Mouse (Mus musculus): ENCODE data around the gene Rab3c. TPM values are rescaled to one million over a fixed set of nuclear protein-coding genes. Genes with fewer than 3 reads are reported as not detected.

The Rab3c gene
- polyA plus RNA-seq, 1 experiment from 2014 or later = 0.39 TPM

DNA sequence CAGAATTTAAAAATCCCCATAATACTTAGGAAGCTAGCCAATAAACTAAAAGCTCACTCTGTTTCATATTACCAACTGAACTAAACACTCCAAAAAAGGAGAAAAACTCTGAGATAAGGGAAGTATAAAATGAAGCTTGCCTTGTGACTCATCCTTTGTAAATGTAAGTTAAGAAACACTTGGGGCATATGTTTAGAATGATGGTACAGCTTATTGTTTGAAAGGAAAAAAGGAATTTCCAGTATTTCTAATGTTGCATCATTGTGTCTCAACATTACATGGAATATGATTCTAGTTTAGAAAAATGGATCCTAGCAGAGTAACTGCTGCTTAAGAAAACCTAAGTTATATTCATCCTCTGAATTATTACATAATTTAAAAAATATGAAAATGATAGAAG is 3.1 kb downstream of the Rab3c start:
- ATAC-seq (ENCODE audit: insufficient number of reproducible peaks, low FRiP score, low TSS enrichment, low read depth) = no peak
- H3K4me3 ChIP-seq (ENCODE audit: low read depth, low read length) = no peak overlapping the region

GRCm38 (mm10) chr13:110275471-110275870 is 5.3 kb downstream of the Rab3c start:
- Histone ChIP-seq H3K36me3 (ENCODE audit: control insufficient read depth, insufficient read depth, low read length) (no peaks in the 10 kb centered on the region), H3K27ac (replicated peaks; ENCODE audit: low read depth, low read length) (no peak overlapping the region), H3K9me3 (ENCODE audit: control insufficient read depth, low read length) (no peaks in the 10 kb centered on the region), H3K4me2 (ENCODE audit: low read depth, severe bottlenecking) (no peak overlapping the region), H3K9ac (ENCODE audit: low read length) (no peak overlapping the region), H3K27me3 (ENCODE audit: control insufficient read depth, insufficient read depth, low read length) (no peaks in the 10 kb centered on the region), H3K4me1 (ENCODE audit: control insufficient read depth, insufficient read depth, low read length) (no peaks in the 10 kb centered on the region), H3K4me3 (ENCODE audit: low read depth, low read length) (no peak overlapping the region)
- no peak for ATAC-seq (ENCODE audit: insufficient number of reproducible peaks, low FRiP score, low TSS enrichment, low read depth)
- no peak for DNase-seq (ENCODE audit: low spot score)
- 86% methylated on average over 3 of the region's 3 CpGs for WGBS

More for the DNA sequence above, 3.1 kb downstream of the Rab3c start:
- Histone ChIP-seq H3K9me3 (ENCODE audit: control insufficient read depth, low read length) (no peaks in the 10 kb centered on the region), H3K36me3 (ENCODE audit: control insufficient read depth, insufficient read depth, low read length) (no peaks in the 10 kb centered on the region), H3K9ac (ENCODE audit: low read length) (no peak overlapping the region), H3K4me2 (ENCODE audit: low read depth, severe bottlenecking) (no peak overlapping the region), H3K27ac (replicated peaks; ENCODE audit: low read depth, low read length) (no peak overlapping the region), H3K4me1 (ENCODE audit: control insufficient read depth, insufficient read depth, low read length) (no peaks in the 10 kb centered on the region), H3K27me3 (ENCODE audit: control insufficient read depth, insufficient read depth, low read length) (0 out of 2 replicates have a peak, but pooled peaks cover 3% of the 10 kb centered on the region)
- no peak for DNase-seq (ENCODE audit: low spot score)

DNA sequence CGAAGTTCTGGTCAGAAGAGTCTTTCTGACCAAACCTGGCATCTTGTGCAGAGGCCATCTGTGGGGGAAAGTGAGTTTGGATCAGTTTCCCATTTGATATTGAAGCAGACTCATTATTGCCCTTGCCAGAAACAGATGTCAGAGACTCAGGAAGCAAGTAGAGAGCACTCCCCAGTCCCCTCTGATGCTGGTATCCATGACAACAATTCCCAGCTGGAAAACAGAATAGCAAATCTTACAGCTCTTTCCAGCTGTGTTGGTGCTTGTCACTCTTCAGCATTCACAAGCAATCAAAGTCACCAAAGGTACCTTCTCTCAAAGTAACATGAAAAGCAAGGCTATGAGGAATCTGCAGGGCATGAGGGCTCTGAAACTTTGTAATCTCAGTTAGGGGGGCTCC is 20.1 kb downstream of the Rab3c start:
- Histone ChIP-seq H3K36me3 (ENCODE audit: control insufficient read depth, insufficient read depth, low read length) (no peaks in the 10 kb centered on the region), H3K4me1 (ENCODE audit: control insufficient read depth, insufficient read depth, low read length) (no peaks in the 10 kb centered on the region), H3K4me2 (ENCODE audit: low read depth, severe bottlenecking) (no peak overlapping the region), H3K9ac (ENCODE audit: low read length) (no peak overlapping the region), H3K4me3 (ENCODE audit: low read depth, low read length) (no peak overlapping the region), H3K9me3 (ENCODE audit: control insufficient read depth, low read length) (no peaks in the 10 kb centered on the region), H3K27me3 (ENCODE audit: control insufficient read depth, insufficient read depth, low read length) (no peaks in the 10 kb centered on the region), H3K27ac (replicated peaks; ENCODE audit: low read depth, low read length) (no peak overlapping the region)
- DNase-seq (ENCODE audit: low spot score) (peak; percentile 25), ATAC-seq (ENCODE audit: insufficient number of reproducible peaks, low FRiP score, low TSS enrichment, low read depth) (no peak)
- 67% methylated on average over 1 of the region's 1 CpGs for WGBS

- Histone ChIP-seq H3K4me2 (ENCODE audit: low read depth, severe bottlenecking) (no peak overlapping the region), H3K4me3 (ENCODE audit: low read depth, low read length) (no peak overlapping the region), H3K9me3 (ENCODE audit: control insufficient read depth, low read length) (no peaks in the 10 kb centered on the region), H3K36me3 (ENCODE audit: control insufficient read depth, insufficient read depth, low read length) (no peaks in the 10 kb centered on the region), H3K9ac (ENCODE audit: low read length) (no peak overlapping the region), H3K4me1 (ENCODE audit: control insufficient read depth, insufficient read depth, low read length) (no peaks in the 10 kb centered on the region), H3K27ac (replicated peaks; ENCODE audit: low read depth, low read length) (no peak overlapping the region), H3K27me3 (ENCODE audit: control insufficient read depth, insufficient read depth, low read length) (no peaks in the 10 kb centered on the region)
- ATAC-seq (ENCODE audit: insufficient number of reproducible peaks, low FRiP score, low TSS enrichment, low read depth) (no peak), DNase-seq (ENCODE audit: low spot score) (no peak)
- 87% methylated on average over 5 of the region's 5 CpGs for WGBS
Measured at GRCm38 (mm10) chr13:110251453-110251852, 29.3 kb downstream of the Rab3c start.

GRCm38 (mm10) chr13:110248481-110248880 is 32.3 kb downstream of the Rab3c start:
- DNase-seq (ENCODE audit: low spot score) (no peak), ATAC-seq (ENCODE audit: insufficient number of reproducible peaks, low FRiP score, low TSS enrichment, low read depth) (no peak)
- Histone ChIP-seq H3K4me3 (ENCODE audit: low read depth, low read length) (no peak overlapping the region), H3K9me3 (ENCODE audit: control insufficient read depth, low read length) (no peaks in the 10 kb centered on the region), H3K4me2 (ENCODE audit: low read depth, severe bottlenecking) (no peak overlapping the region), H3K4me1 (ENCODE audit: control insufficient read depth, insufficient read depth, low read length) (no peaks in the 10 kb centered on the region), H3K36me3 (ENCODE audit: control insufficient read depth, insufficient read depth, low read length) (no peaks in the 10 kb centered on the region), H3K27ac (replicated peaks; ENCODE audit: low read depth, low read length) (no peak overlapping the region), H3K9ac (ENCODE audit: low read length) (no peak overlapping the region), H3K27me3 (ENCODE audit: control insufficient read depth, insufficient read depth, low read length) (no peaks in the 10 kb centered on the region)
- WGBS = 81% methylated on average over 2 of the region's 2 CpGs

DNA sequence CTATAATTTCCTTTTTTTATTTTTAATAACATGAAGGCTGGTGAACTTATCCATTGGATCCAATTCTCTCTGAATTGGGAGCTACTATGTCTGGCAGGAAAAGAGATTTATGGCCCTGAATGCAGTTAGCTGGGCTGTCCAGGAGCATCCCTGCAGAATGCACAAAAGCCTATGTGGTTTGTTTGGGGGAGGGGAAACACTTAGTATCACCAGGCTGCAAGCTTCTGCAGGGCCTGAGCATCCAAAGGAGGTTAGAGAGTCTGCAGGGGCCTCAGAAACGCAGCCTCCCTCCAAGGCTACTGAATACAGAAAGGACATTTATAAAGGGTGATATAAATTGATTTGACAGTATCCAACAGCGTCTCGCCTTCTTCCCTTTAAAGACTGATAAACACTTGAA is 41.8 kb downstream of the Rab3c start:
- 55% methylated on average over 3 of the region's 3 CpGs for WGBS

DNA sequence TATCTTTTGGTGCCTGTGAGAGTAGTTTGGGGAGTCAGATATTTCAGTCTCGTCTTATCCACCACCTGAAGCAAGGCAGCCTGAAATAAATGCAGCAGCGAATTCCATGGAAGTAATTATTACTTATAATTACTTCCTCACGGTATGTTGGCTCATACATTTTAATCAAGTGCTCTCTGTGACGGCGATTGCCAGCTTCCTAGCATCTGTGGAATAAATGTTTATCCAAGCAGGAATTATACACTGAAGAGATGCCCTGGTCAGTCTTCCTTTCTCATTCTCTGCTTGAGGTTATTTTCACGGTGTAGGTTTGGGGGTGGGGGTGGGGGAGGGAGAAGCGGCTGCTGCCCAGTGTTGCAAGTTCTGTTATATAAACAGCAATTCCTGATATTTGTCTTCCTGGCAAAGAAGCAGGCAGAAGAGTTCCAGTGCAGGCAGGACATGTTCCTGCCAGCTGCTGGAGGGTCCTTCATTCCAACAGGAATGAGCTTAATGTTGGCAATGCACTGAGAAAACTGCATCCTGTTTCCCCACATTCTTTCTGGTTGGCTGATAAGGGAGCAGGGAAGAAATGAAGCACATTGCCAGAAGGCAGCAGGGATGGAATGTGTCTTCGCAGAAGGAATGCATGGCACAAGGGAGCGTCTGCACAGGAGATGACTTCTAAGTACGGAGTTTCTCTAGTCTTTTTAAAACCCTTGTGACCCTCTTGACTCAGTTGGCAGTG is 43.4 kb downstream of the Rab3c start:
- H3K9ac ChIP-seq (ENCODE audit: low read length) = no peak overlapping the region
- DNase-seq (ENCODE audit: low spot score) (no peak), ATAC-seq (ENCODE audit: insufficient number of reproducible peaks, low FRiP score, low TSS enrichment, low read depth) (no peak)
- no peaks in the 10 kb centered on the region for H3K4me1 ChIP-seq (ENCODE audit: control insufficient read depth, insufficient read depth, low read length)
- H3K36me3 ChIP-seq (ENCODE audit: control insufficient read depth, insufficient read depth, low read length) = no peaks in the 10 kb centered on the region
- no peak overlapping the region for H3K4me2 ChIP-seq (ENCODE audit: low read depth, severe bottlenecking)
- 44% methylated on average over 10 of the region's 10 CpGs for WGBS
- no peak overlapping the region for H3K4me3 ChIP-seq (ENCODE audit: low read depth, low read length)
- no peaks in the 10 kb centered on the region for H3K27me3 ChIP-seq (ENCODE audit: control insufficient read depth, insufficient read depth, low read length)
- no peak overlapping the region for H3K27ac ChIP-seq (replicated peaks; ENCODE audit: low read depth, low read length)
- no peaks in the 10 kb centered on the region for H3K9me3 ChIP-seq (ENCODE audit: control insufficient read depth, low read length)

More for the DNA sequence above, 41.8 kb downstream of the Rab3c start:
- Histone ChIP-seq H3K4me3 (ENCODE audit: low read depth, low read length) (no peak overlapping the region), H3K9me3 (ENCODE audit: control insufficient read depth, low read length) (no peaks in the 10 kb centered on the region), H3K27ac (replicated peaks; ENCODE audit: low read depth, low read length) (no peak overlapping the region), H3K4me2 (ENCODE audit: low read depth, severe bottlenecking) (no peak overlapping the region), H3K27me3 (ENCODE audit: control insufficient read depth, insufficient read depth, low read length) (no peaks in the 10 kb centered on the region), H3K4me1 (ENCODE audit: control insufficient read depth, insufficient read depth, low read length) (no peaks in the 10 kb centered on the region), H3K36me3 (ENCODE audit: control insufficient read depth, insufficient read depth, low read length) (no peaks in the 10 kb centered on the region), H3K9ac (ENCODE audit: low read length) (no peak overlapping the region)
- DNase-seq (ENCODE audit: low spot score) (no peak), ATAC-seq (ENCODE audit: insufficient number of reproducible peaks, low FRiP score, low TSS enrichment, low read depth) (no peak)

DNA sequence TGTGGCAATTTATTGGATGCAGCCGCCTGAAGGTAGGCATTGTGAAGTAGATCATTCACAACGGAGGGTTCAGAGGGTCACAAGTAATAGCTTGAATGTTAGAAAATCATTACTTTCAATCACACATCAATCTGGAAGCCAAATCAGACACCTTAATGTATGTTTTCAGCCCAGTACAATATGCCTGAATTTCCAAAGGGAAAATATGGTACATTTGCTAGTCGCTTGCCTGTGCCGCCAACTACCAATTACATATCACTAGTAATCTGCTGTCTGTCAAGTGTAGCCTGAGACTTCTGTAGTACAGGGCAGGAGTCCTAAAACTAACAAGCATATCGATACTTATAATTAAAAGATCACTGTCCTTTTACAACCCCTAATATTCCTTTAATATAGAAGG is 47.4 kb downstream of the Rab3c start:
- H3K27me3 ChIP-seq (ENCODE audit: control insufficient read depth, insufficient read depth, low read length) = no peaks in the 10 kb centered on the region
- no peak overlapping the region for H3K9ac ChIP-seq (ENCODE audit: low read length)
- no peaks in the 10 kb centered on the region for H3K9me3 ChIP-seq (ENCODE audit: control insufficient read depth, low read length)
- DNase-seq (ENCODE audit: low spot score) (no peak), ATAC-seq (ENCODE audit: insufficient number of reproducible peaks, low FRiP score, low TSS enrichment, low read depth) (no peak)
- 90% methylated on average over 5 of the region's 5 CpGs for WGBS
- H3K4me1 ChIP-seq (ENCODE audit: control insufficient read depth, insufficient read depth, low read length) = no peaks in the 10 kb centered on the region
- no peak overlapping the region for H3K27ac ChIP-seq (replicated peaks; ENCODE audit: low read depth, low read length)
- H3K4me3 ChIP-seq (ENCODE audit: low read depth, low read length) = no peak overlapping the region
- no peak overlapping the region for H3K4me2 ChIP-seq (ENCODE audit: low read depth, severe bottlenecking)
- no peaks in the 10 kb centered on the region for H3K36me3 ChIP-seq (ENCODE audit: control insufficient read depth, insufficient read depth, low read length)
